Mouse (Mus musculus): ENCODE results near the gene Arsb.

- TF ChIP-seq POLR2A (IDR thresholded peaks at IDR 0.05; ENCODE audit: low read depth, low read length) (no peak), CTCF (IDR thresholded peaks at IDR 0.05; ENCODE audit: borderline replicate concordance, insufficient read depth, low read length) (no peak)
Observed at GRCm38 (mm10) chr13:93889991-93890390, 118.6 kb downstream of the Arsb start.
